Mouse (Mus musculus): Measurements from ENCODE around the gene Pcbp1. TPM values are rescaled to one million over a fixed set of nuclear protein-coding genes. Genes with fewer than 3 reads are reported as not detected.
"Not testable (repeated sequence)": the region's sequence is repeated elsewhere in the genome, so short reads cannot be mapped to it uniquely, and the experiment has no call there.

Pcbp1 gene
- polyA plus RNA-seq, 1 experiment: 331 TPM

- Histone ChIP-seq H3K36me3 (ENCODE audit: control insufficient read depth, insufficient read depth, low read length, poor library complexity, severe bottlenecking) (no peaks in the 10 kb centered on the region), H3K4me3 (ENCODE audit: low read depth, low read length) (no peak overlapping the region), H3K27ac (ENCODE audit: insufficient read depth, low read length) (peak overlapping the region; percentile 98; the same call in 1 of the 2 replicates), H3K4me1 (ENCODE audit: control insufficient read depth, insufficient read depth, low read length) (peaks cover 5% of the 10 kb centered on the region), H3K27me3 (ENCODE audit: control insufficient read depth, insufficient read depth, low read length, poor library complexity, severe bottlenecking) (no peaks in the 10 kb centered on the region), H3K9me3 (replicated peaks; ENCODE audit: control insufficient read depth, insufficient read depth, low read length, poor library complexity, severe bottlenecking) (no peaks in the 10 kb centered on the region), H3K9ac (ENCODE audit: low read depth, poor library complexity, severe bottlenecking) (no peak overlapping the region)
- TF ChIP-seq POLR2A (IDR thresholded peaks at IDR 0.05; ENCODE audit: insufficient read depth, low read length) (no peak), EP300 (IDR thresholded peaks at IDR 0.05; ENCODE audit: insufficient read depth, low read depth, low read length) (no peak)
Observed at GRCm38 (mm10) chr6:86494767-86495166, 31.4 kb downstream of the Pcbp1 start.

- H3K9me3 ChIP-seq (replicated peaks; ENCODE audit: control insufficient read depth, insufficient read depth, low read length, poor library complexity, severe bottlenecking): no peaks in the 10 kb centered on the region
- no peak overlapping the region for H3K4me3 ChIP-seq (ENCODE audit: low read depth, low read length)
- H3K36me3 ChIP-seq (ENCODE audit: control insufficient read depth, insufficient read depth, low read length, poor library complexity, severe bottlenecking): no peaks in the 10 kb centered on the region
- H3K27ac ChIP-seq (ENCODE audit: insufficient read depth, low read length): no peak overlapping the region
- no peaks in the 10 kb centered on the region for H3K27me3 ChIP-seq (ENCODE audit: control insufficient read depth, insufficient read depth, low read length, poor library complexity, severe bottlenecking)
- H3K4me1 ChIP-seq (ENCODE audit: control insufficient read depth, insufficient read depth, low read length): peaks cover 4% of the 10 kb centered on the region
- TF ChIP-seq EP300 (IDR thresholded peaks at IDR 0.05; ENCODE audit: insufficient read depth, low read depth, low read length) (no peak), POLR2A (IDR thresholded peaks at IDR 0.05; ENCODE audit: insufficient read depth, low read length) (no peak), CTCF (IDR thresholded peaks at IDR 0.05; ENCODE audit: low read depth, low read length) (no peak)
- H3K9ac ChIP-seq (ENCODE audit: low read depth, poor library complexity, severe bottlenecking): no peak overlapping the region
Observed at GRCm38 (mm10) chr6:86493469-86494263, 32.5 kb downstream of the Pcbp1 start.

GRCm38 (mm10) chr6:86490413-86490812, 35.7 kb downstream of the Pcbp1 start:
- not testable (repeated sequence) for H3K4me1 ChIP-seq (ENCODE audit: control insufficient read depth, insufficient read depth, low read length); H3K36me3 ChIP-seq (ENCODE audit: control insufficient read depth, insufficient read depth, low read length, poor library complexity, severe bottlenecking); H3K9me3 ChIP-seq (replicated peaks; ENCODE audit: control insufficient read depth, insufficient read depth, low read length, poor library complexity, severe bottlenecking); H3K9ac ChIP-seq (ENCODE audit: low read depth, poor library complexity, severe bottlenecking); H3K4me3 ChIP-seq (ENCODE audit: low read depth, low read length); H3K27ac ChIP-seq (ENCODE audit: insufficient read depth, low read length); H3K27me3 ChIP-seq (ENCODE audit: control insufficient read depth, insufficient read depth, low read length, poor library complexity, severe bottlenecking)

DNA sequence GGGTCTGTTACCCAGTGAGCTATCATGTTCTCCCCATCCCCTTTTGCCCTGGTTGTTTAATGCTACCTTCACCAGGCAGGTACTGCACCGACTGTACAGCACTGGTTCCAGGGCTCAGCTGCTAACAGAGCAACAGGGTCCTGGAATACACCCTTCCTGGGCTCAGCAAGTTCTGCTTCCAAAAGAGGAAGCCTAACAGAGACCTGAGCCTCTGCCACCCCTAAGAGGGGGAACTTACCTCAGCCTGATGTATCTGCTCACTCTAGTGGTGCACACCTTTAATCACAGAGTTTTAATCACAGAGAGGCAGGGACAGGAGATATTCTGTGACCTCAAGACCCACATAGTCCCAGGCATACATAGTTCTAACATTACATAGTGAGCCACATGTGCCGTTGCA, 36.2 kb downstream of the Pcbp1 start:
- no peak overlapping the region for H3K4me3 ChIP-seq (ENCODE audit: low read depth, low read length)
- TF ChIP-seq POLR2A (IDR thresholded peaks at IDR 0.05; ENCODE audit: insufficient read depth, low read length) (no peak), CTCF (IDR thresholded peaks at IDR 0.05; ENCODE audit: low read depth, low read length) (no peak), EP300 (IDR thresholded peaks at IDR 0.05; ENCODE audit: insufficient read depth, low read depth, low read length) (no peak)
- peaks cover 3% of the 10 kb centered on the region for H3K4me1 ChIP-seq (ENCODE audit: control insufficient read depth, insufficient read depth, low read length)
- H3K27ac ChIP-seq (ENCODE audit: insufficient read depth, low read length): no peak overlapping the region
- no peaks in the 10 kb centered on the region for H3K36me3 ChIP-seq (ENCODE audit: control insufficient read depth, insufficient read depth, low read length, poor library complexity, severe bottlenecking)
- H3K9ac ChIP-seq (ENCODE audit: low read depth, poor library complexity, severe bottlenecking): no peak overlapping the region
- H3K9me3 ChIP-seq (replicated peaks; ENCODE audit: control insufficient read depth, insufficient read depth, low read length, poor library complexity, severe bottlenecking): no peaks in the 10 kb centered on the region
- H3K27me3 ChIP-seq (ENCODE audit: control insufficient read depth, insufficient read depth, low read length, poor library complexity, severe bottlenecking): no peaks in the 10 kb centered on the region

- Histone ChIP-seq H3K27ac (ENCODE audit: insufficient read depth, low read length) (peak overlapping the region; percentile 89), H3K36me3 (ENCODE audit: control insufficient read depth, insufficient read depth, low read length, poor library complexity, severe bottlenecking) (no peaks in the 10 kb centered on the region), H3K27me3 (ENCODE audit: control insufficient read depth, insufficient read depth, low read length, poor library complexity, severe bottlenecking) (no peaks in the 10 kb centered on the region), H3K4me3 (ENCODE audit: low read depth, low read length) (peak overlapping the region; percentile 47; the same call in 1 of the 2 replicates), H3K4me1 (ENCODE audit: control insufficient read depth, insufficient read depth, low read length) (no peaks in the 10 kb centered on the region), H3K9ac (ENCODE audit: low read depth, poor library complexity, severe bottlenecking) (peak overlapping the region; percentile 15), H3K9me3 (replicated peaks; ENCODE audit: control insufficient read depth, insufficient read depth, low read length, poor library complexity, severe bottlenecking) (no peaks in the 10 kb centered on the region)
- TF ChIP-seq POLR2A (IDR thresholded peaks at IDR 0.05; ENCODE audit: insufficient read depth, low read length): no peak
- no peak for TF ChIP-seq EP300 (IDR thresholded peaks at IDR 0.05; ENCODE audit: insufficient read depth, low read depth, low read length)
- no peak for TF ChIP-seq CTCF (IDR thresholded peaks at IDR 0.05; ENCODE audit: low read depth, low read length)
Observed at GRCm38 (mm10) chr6:86488149-86488485, 38.0 kb downstream of the Pcbp1 start.

GRCm38 (mm10) chr6:86487358-86488148, 38.6 kb downstream of the Pcbp1 start:
- Histone ChIP-seq H3K36me3 (ENCODE audit: control insufficient read depth, insufficient read depth, low read length, poor library complexity, severe bottlenecking) (no peaks in the 10 kb centered on the region), H3K4me1 (ENCODE audit: control insufficient read depth, insufficient read depth, low read length) (no peaks in the 10 kb centered on the region), H3K27me3 (ENCODE audit: control insufficient read depth, insufficient read depth, low read length, poor library complexity, severe bottlenecking) (no peaks in the 10 kb centered on the region), H3K9ac (ENCODE audit: low read depth, poor library complexity, severe bottlenecking) (peak overlapping the region; percentile 15), H3K27ac (ENCODE audit: insufficient read depth, low read length) (peak overlapping the region; percentile 89), H3K9me3 (replicated peaks; ENCODE audit: control insufficient read depth, insufficient read depth, low read length, poor library complexity, severe bottlenecking) (no peaks in the 10 kb centered on the region), H3K4me3 (ENCODE audit: low read depth, low read length) (peak overlapping the region; percentile 47)
- TF ChIP-seq EP300 (IDR thresholded peaks at IDR 0.05; ENCODE audit: insufficient read depth, low read depth, low read length) (no peak), POLR2A (IDR thresholded peaks at IDR 0.05; ENCODE audit: insufficient read depth, low read length) (peak; percentile 95), CTCF (IDR thresholded peaks at IDR 0.05; ENCODE audit: low read depth, low read length) (no peak)

All from ES-Bruce4 (cell line).